Mouse (Mus musculus) spleen, postnatal 36 days (tissue): ENCODE results near the gene Slc35f1.

Source experiments
- DNase-seq, 2 experiments: peaks; one replicate each; pipeline ENCODE4 v3.0.0; 2022; ENCODE audit warnings: low spot score in 2 of 2, mixed read lengths in 1 of 2

Slc35f1 gene

DNA sequence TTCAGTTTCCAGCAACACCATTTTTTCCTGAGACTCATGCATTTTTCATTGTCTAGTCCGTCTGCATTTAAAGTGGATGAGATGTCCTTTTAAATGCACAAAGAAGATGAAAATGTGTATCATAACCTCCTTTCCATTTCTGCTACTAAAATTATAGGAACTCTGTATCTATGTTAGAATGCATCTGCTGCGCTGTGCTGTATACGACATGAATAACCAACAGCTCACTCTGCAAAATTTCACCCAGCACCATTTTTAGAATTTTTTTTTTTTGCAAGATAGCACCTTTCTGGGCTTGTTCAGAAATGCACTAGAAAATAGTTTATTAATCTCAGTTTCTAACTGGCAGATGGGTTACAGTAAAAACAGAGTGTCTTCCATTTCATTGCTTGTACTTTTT lies 236.0 kb downstream of the Slc35f1 start:
- DNase-seq, result no peak

DNA sequence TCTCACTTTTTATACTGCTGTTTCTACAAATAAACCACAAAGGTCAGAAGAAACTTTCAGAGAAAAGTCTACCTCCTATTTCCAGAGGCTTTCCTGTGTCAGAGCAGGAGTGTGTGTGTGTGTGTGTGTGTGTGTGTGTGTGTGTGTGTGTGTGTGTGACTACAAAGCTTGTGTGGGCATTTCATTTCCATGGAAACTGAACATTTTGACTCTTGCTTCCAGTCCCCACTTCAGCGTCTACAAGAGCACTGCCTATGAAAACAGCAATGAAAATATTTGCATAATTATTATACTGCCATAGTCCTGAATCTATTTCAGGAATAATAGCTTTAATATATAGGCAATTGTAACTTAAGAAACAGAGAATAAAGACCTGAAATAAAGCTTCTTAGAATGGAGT lies 241.8 kb downstream of the Slc35f1 start:
- no peak for DNase-seq

- no peak for DNase-seq
These were observed 244.3 kb downstream of the Slc35f1 start for GRCm38 (mm10) chr10:52934615-52935014.

DNA sequence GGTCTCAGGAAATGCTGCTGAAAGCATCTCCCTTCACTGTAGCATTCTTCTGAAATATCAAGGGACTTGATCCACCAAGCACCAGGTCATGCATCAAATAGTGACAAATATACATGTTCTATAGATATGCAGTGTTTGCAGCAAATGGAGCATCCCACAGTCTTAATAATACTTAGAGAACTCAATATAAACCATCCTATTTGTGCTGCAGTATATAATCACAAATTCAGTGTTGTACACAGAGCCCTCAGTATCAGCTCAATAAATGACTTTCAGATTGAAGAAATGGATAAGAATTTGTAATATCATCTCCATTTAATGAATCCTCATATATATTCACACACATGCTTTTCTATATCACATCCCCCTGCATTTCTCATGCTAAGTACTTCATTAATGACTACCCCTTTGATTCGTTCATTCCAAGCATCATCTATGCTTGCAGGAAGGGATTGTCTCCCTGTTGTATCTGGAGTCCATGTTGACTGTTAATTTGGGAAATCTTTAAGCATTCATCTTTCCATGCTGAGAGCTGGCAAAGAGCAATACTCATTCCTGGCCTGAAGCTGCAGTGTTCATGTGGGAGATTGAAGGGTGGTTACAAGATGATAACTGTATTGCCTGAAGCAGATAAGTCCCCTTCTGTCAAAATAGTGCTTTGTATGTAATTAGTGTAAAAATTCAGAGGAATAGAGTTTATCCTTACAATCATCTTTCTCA lies 249.9 kb downstream of the Slc35f1 start:
- no peak for DNase-seq

DNA sequence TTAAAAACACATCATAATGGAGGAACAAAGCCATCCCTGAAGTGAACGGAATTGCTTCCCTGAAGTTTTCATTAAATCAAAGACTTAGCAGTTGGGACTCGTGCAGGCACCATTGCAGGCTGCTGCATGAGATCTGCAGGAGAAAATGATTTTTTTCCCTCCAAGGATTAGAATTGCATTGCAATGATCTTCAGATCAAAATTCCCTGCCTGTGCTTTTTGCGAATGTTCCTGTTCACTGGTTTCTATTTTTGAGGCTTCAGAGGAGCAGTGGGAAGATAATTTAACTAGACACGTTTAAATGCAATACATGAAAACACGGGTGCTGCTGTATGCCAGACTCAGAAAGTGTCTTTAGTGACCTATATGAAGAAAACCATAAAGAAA lies 250.5 kb downstream of the Slc35f1 start:
- DNase-seq, result no peak

- DNase-seq, result no peak
These were observed 262.2 kb downstream of the Slc35f1 start for GRCm38 (mm10) chr10:52952581-52952980.

DNA sequence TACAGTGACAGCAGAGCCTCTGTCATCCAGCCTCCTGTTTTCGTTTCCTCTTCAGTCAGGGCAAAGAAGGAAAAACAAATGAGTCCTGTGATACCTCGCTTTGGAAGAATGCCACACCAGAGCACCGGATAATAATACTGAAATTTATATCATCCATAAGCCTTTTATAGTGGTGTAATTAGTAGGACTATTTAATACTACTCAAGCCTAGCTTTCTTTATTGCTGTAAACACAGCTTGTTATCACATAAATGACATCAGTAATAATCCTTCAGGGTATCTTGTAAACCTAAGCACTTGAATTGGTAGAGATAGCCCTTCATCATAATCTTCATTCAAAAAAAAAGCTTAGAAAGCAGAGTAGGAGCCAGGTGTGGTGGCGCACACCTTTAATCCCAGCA lies 266.4 kb downstream of the Slc35f1 start:
- no peak for DNase-seq

DNA sequence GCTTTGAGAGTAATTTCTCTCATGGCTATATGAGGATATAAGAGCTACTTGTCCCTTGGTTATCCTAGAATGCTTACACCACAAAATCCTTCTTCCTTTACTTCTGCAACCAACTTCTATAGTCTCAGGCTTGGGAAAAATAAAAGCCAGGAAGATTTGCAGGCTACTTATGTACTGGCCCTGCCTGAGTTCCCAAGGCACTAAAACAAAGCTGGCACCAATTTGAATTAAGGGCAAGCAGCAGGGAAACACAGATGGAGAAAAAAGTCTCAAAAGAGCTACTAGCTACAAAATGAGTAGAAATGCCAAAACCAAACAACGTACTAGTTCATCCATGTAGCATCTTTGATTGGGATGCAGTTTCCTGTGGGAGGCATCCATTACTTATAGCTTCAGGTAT lies 288.9 kb downstream of the Slc35f1 start:
- no peak for DNase-seq

DNA sequence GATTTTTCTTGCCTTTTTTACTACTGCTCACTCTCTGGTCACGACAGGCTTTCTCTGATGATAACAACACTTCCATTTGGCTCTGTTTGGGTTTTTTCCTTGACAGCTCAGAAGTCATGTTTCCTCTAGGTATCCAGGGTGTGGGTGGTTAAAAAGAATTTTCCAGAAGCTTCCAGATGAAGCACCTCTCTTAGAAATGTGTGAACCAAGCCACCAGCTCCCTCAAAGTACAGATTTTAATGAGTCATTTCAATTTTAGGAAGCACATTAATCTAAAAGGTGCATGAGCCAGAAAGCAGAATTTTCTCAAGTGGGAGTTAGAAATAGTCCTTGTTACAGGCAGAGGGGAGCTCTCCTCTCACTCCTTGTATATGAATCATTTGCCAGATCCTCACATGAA lies 292.5 kb downstream of the Slc35f1 start:
- no peak for DNase-seq

GRCm38 (mm10) chr10:52992246-52992645 lies 301.9 kb downstream of the Slc35f1 start:
- DNase-seq, result no peak

DNA sequence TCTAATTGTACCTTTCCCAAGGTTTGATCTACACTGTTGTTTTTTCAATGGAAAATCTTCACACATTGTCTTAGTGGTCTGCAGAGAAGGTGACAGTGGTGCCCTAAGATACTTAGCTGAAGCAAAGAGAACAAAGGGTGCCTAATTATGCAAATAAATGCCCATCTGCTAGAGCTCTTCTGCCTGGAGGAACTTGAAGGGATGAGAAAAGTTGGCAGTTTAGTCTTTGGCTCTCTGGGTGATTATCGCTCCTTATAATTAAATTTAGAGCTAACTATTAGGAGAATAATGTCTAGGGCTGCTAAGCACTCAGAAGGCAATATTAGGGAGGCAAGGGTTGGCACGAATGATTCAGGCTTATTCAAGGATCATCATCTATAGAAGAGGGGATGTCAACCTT lies 306.6 kb downstream of the Slc35f1 start:
- DNase-seq, result no peak

DNA sequence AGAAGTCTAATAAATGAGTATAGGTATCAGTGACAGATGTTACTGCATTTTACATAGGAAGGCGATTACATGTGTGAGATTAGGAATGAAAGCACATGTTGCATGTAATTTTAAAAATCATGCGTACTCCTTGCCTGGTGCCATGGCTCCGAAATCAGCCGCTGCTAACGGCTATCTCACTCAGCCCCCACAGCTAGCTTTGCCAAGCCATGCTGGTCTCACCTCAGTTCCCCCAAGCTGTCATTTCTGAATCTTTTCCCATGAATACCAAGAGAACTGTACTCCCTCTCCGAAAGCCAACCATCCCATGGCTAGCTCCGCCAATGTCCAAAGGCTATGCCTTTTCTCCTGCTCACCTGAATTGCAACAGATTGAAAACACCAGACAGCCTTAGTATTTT lies 310.8 kb downstream of the Slc35f1 start:
- no peak for DNase-seq

DNA sequence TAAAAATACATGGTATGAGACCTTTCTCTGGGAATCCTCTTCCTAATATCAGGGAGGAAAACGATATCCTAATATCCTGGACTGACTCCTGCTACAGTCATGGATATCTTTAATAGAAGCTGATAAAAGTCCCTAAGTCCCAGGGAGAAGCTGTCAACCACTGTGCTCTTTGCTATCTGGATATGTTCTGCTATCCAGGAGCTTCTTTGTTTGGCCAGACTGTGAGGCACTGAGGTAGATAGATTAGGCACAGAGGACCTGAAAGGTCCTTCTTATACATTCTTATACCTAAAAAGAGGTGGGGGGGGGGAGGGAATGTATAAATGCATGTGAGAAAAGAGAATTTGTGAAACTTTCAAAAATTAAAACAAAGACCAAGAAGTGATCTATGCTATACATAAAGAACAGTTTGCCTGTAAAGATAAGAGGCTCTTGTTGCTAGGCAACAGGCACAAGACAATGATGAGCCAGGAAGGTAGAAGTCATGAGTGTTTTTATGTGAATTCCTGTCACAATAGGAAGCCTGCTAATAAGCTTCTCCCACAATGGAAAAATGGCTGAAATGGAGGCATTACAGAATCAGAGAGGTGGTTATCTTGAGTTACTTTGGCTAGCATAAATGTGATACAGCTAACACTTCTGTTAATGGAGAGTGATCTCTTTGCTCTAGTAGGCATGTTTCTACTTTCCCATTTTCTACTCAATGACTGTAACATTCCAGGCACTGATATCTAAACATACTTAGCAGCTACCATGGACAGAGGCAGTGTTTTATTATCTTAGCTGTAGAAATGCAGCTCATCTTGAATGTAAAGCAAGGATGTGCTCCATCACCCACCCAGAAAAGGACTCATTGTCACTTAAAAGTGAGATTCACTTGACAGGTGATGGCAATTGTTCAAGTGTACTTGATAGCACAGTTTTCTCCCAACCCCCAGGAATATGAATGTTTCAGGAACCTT lies 316.2 kb downstream of the Slc35f1 start:
- DNase-seq, result no peak

- no peak for DNase-seq
These were observed 323.5 kb downstream of the Slc35f1 start for GRCm38 (mm10) chr10:53013878-53014277.

- no peak for DNase-seq
These were observed 338.1 kb downstream of the Slc35f1 start for GRCm38 (mm10) chr10:53028454-53028853.

- DNase-seq, result no peak
These were observed 344.9 kb downstream of the Slc35f1 start for GRCm38 (mm10) chr10:53035202-53035601.

- DNase-seq, result no peak
These were observed 355.6 kb downstream of the Slc35f1 start for GRCm38 (mm10) chr10:53045931-53046330.

DNA sequence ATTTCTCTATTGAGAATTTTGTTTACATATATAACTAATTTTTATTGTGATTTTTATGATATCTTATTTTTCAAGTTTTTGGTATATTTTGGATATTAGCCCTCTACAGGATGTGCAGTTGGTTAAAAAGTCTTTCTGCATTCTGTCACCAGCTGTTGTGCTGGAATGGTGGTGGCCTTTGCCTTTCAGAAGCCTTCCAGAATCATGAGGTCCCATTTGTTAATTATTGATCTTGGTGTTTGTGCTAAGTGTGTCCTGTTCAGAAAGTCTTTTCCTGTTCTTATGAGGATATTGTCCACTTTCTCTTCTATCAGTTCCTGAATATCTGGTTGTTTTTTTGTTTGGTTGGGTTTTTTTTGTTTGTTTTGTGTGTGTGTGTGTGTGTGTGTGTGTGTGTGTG lies 362.2 kb downstream of the Slc35f1 start:
- DNase-seq, result no peak

- no peak for DNase-seq
These were observed 370.4 kb downstream of the Slc35f1 start for GRCm38 (mm10) chr10:53060745-53061144.

GRCm38 (mm10) chr10:53062741-53063140 lies 372.4 kb downstream of the Slc35f1 start:
- no peak for DNase-seq

DNA sequence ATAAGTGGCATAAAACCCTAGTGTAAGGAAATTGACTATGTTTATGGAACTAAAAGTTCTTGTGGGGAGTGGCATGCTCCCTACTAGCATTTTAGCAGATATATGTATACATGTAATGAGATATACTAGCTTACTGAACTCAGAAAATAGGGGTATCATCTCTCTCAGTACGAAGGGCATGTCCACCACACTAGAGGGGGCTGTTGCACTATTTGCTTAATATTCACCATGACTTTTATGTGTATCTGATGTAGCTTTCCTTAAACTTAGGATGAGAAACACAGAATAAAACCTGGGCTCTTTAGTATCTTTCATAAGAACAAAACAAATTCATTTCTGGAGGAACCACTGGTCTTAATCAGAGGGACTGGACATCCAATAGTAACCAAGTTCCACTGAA lies 397.5 kb downstream of the Slc35f1 start:
- DNase-seq, result no peak

DNA sequence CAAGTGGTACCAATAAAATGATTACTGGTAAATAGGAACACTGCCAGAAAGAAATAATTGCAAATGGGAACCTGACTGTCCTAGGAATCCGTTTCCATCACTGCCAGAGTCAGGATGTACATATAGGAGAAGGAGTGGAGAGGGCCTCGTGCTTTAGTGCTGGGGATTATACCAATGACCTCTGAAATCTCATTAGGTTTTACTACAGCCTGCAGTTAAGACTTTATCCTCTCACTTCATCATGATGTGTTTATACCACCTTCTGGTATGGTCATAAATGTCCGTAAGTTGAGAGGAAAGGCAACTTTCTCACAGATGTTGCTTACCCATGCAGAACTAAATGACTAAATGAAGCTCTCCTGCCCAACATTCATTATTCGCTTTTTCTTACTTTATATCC lies 401.2 kb downstream of the Slc35f1 start:
- no peak for DNase-seq

GRCm38 (mm10) chr10:53096446-53096845 lies 406.1 kb downstream of the Slc35f1 start:
- no peak for DNase-seq
